Mouse (Mus musculus) heart, postnatal 14 days (tissue): ENCODE measurements around the gene Nup50. TPM values are rescaled to one million over a fixed set of nuclear protein-coding genes. Genes with fewer than 3 reads are reported as not detected.
A peak's percentile ranks its signal among the peaks of the same experiment; 100 is the strongest.

Source experiments
- DNase-seq, 2 experiments: peaks; one replicate each; pipeline ENCODE4 v3.0.0; 2021 to 2022
- intact Hi-C: fragments of 180-260 bp; cut with DNase I; formaldehyde crosslinking; loops from one replicate; pipeline ENCODE4 v1.15.1; 2025
- long read RNA-seq, 2 experiments: library from polyadenylated mRNA; stranded (forward); transcript quantifications; one replicate each; pipeline ENCODE4 v2.0.0; 2021
- total RNA-seq, 2 experiments: library from RNA; stranded (reverse); gene quantifications; 2 replicates each; pipeline ENCODE4 v1.2.3; 2021

Gene Nup50
- total RNA-seq, result 10 to 100 TPM; 16.8 to 20.0 TPM
- long read RNA-seq, experiment 1, full-length matches to known transcripts, result 26 of 28 reads
- long read RNA-seq, experiment 1, partial matches to known transcripts, result 0 of 28 reads
- long read RNA-seq, experiment 1, other reads (novel, unspliced or antisense), result 2 of 28 reads
- long read RNA-seq, experiment 2, full-length matches to known transcripts, result 17 of 19 reads
- long read RNA-seq, experiment 2, partial matches to known transcripts, result 1 of 19 reads
- long read RNA-seq, experiment 2, other reads (novel, unspliced or antisense), result 1 of 19 reads

DNA sequence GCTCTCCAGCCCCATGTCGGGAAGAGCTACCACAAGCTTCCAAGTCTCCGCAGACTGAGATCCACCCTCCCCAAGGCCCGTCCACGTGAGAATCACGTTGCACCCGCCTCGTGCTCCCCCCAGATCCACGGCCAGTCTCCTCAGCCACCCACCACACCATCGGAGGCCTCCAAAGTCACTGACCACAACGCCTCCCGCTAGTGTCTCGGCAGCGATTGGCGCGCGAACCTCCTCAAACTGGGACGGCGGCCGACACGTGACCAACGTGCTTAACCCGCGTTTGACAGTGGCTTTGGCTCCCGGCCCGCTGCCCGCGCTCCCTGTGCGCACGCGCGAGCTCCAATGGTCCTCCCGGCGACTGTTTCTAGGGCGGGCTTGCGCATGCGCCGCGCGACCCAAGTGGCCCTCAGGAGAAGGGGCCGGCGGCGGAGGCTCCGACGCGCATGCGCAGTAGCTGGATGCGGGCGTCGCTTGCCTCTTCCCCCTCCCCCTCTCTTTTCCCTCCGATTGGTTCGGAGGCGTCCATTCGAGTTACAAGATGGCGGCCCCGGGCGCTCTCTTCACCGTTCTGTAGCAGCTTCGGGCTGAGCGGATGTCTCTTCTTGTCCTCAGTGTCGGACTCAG lies at the start of gene Nup50:
Nup50 (plus strand) TSS at position 528 of the 624 bp plus-strand sequence.
- intact Hi-C loops, result loop anchor here (5.0 to 10.0 kb wide), 3 partner anchors 71 to 248 kb away; no protein-coding TSS in a partner anchor

DNA sequence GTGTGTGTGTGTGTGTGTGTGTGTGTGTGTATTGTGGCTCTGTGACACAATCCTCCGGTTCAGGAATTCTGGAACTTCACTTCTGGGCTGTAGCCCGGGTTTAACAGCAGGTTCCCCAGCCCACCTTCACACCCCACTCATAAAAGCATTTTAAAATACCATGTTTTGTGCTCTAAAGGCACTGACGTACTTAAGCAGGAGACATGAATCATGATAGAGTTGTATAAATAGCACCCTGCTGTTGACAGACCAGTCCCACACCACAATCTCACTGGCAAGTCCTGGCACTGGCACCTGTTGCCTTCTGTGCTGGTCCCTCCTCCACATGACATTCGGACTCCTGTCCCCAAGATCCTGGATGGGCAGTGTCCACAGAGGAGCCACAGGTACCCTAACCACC lies 49.3 kb upstream of the Nup50 start:
- intact Hi-C loops, result no loop called here
- DNase-seq, result no peak

More for the DNA sequence above, at the start of gene Nup50:
- peak; percentile 100 for DNase-seq

DNA sequence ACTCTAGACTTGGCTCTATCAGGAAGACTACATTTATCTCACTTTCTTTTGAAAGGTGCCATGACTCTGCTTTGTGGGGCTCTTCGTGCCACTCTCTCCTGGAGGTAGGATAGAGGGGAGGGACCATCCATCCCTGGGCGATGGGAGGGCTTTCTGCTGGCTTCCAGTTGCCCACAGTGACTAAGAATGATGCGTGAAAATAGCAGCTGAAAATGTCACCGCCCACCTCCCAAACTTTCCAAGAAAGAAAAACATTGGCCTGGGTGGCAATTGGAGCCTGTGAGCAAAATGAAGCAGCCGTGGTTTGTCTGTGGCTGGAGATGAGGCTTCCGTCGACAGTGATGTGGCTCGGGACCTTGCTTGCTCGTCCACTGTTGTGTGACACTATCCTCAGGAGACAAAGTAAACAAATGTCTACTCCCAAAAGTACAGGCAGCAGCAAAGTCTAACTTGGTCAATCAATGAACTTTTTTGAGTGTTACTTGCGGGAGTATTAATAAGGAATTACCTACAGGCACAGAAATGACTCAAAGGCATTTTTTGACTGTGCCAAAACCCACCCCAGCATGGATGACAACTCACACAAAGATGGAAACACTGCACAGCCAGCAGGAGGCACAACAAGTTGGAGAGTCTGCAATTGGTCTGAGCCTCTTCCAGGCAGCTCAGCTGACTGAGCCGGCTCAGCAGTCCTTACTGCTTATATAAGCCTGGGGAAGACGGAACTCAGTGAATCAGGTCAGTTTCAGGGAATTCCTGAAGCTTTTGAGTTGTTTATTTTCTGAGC lies 46.0 kb upstream of the Nup50 start:
- intact Hi-C loops, result no loop called here
- no peak for DNase-seq

DNA sequence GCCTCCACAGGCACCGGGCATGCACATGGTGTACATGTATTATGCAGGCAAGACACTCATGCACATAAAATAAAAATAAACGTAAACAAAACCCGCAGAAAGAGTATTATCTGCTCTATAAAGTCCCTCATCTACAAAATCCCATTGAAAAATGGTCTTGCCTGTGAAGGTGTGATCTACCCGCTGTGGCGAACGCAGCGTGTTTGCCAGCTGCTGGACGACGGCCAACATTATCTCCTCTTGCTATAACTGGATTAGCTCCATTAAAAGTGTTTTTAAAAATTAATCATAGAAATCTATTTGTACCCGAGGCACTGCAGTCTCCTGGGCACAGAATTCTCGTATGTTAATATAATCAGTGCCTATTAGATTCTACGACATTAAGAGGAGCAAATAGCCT lies 35.1 kb upstream of the Nup50 start:
- no peak for DNase-seq
- intact Hi-C loops, result no loop called here

- intact Hi-C loops, result loop anchor here (1.0 to 10.0 kb wide), 4 partner anchors 39 to 216 kb away; no protein-coding TSS in a partner anchor
- DNase-seq, result no peak
Observed at GRCm38 (mm10) chr15:84891246-84891645, 32.0 kb upstream of the Nup50 start.

DNA sequence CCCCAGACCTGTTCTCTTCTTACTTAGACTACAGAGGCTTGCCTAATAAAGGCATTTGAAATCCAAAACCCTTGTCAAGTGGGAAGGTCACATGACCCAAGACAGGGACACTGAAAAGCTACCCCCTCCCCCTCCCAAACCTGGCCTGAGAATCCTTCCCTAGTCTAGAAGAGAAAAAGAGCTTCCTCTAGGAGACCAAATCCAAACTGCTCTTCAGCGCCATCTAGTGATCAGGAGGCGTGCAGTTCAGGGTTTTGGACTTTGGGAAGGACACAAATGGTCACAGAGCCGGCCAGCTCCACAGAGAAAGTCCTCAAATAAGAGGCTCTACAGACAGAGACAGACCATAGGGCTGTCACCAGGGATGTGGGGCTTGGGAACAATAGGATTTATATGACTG lies 31.6 kb upstream of the Nup50 start:
- DNase-seq, result peak; percentile 66 to 80
- intact Hi-C loops, result loop anchor here (1.0 to 10.0 kb wide), 4 partner anchors 39 to 217 kb away; no protein-coding TSS in a partner anchor

DNA sequence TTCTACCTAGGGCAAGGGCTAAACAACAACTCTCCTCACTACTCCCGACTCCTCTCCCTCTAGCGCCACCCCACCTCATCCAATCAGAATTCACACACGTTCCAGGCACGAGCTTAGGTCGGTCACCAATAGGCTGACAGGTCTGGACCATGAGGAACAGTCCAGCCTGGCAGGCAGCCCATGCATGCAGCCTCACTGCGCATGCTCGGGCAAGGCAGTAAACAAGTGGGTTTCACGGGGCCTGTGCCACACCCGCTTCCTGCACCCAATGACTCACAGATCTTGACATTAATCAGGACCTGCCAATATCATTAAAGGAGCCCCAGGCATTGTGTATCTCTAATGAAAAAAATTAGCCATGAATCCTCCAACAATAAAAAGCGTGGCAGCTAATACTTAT lies 27.0 kb upstream of the Nup50 start:
- intact Hi-C loops, result loop anchor here (10.0 kb wide), 1 partner anchor 221 kb away; no protein-coding TSS in a partner anchor
- DNase-seq, result peak in 1 of 2 experiments; percentile 13

- intact Hi-C loops, result loop anchor here (10.0 kb wide), 1 partner anchor 222 kb away; no protein-coding TSS in a partner anchor
- no peak for DNase-seq
Observed at GRCm38 (mm10) chr15:84896664-84897063, 26.5 kb upstream of the Nup50 start.

- intact Hi-C loops, result loop anchor here (10.0 kb wide), 1 partner anchor 223 kb away; no protein-coding TSS in a partner anchor
Observed at GRCm38 (mm10) chr15:84898077-84898476, 25.1 kb upstream of the Nup50 start.

GRCm38 (mm10) chr15:84903843-84904385 lies 19.3 kb upstream of the Nup50 start:
- intact Hi-C loops, result no loop called here
- no peak for DNase-seq

More at GRCm38 (mm10) chr15:84898077-84898476, 25.1 kb upstream of the Nup50 start:
- peak in 1 of 2 experiments; percentile 18 for DNase-seq

GRCm38 (mm10) chr15:84913201-84913600 lies 10.0 kb upstream of the Nup50 start:
- intact Hi-C loops, result no loop called here
- DNase-seq, result no peak

DNA sequence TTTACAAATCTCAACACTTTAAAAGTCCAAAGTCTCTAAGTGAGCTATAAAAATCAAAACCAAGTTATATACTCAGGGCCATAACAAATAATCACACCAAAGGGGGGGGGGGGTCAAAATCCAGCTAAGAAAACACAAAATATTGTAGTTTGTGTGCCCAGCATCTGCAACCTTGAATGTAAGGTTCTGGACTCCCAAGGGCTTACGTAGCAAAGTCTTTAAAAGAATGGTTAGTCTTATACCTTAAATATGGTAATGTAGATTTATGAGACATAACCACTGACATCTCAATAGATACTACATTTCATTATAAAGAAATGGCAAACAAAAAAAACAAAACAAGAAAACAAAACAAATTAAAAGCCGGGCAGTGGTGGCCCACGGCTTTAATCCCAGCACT lies 3.3 kb upstream of the Nup50 start, which contains the start of gene Gm29666:
Gm29666 (minus strand) TSS at position 101 of the 400 bp plus-strand sequence.
- intact Hi-C loops, result loop anchor here (5.0 to 10.0 kb wide), 3 partner anchors 68 to 245 kb away; no protein-coding TSS in a partner anchor
- no peak for DNase-seq

DNA sequence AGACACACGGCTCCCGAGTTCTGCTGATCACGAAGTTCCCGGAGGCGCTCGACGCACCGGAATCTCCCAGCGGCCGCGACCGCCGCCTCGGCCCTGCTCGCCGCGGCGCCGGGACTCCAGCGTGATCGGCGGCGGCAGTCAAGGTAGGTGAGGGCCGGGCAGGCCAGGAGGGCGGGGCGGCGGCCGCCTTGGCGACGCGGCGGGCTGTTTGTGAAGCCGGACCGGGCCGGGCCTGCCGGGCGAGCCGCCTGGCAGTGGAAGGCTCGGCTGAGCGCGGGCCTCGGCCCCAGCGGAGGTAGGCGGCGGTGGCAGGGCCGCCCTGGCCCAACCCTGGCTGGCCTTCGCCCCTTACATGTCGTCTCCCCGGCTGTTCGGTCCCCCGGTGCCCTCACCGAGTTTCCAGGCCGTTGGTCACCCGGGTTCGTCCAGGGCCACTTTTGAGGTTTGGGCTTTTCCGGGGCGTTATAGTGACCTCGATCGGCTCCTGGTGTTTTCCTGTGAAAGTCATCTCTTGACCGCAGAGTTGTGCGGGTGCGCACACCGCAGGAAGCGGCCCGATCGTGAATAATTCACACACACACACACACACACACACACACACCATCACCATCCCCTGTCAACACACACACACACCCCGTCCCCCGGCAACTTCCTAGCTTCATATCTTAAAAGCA lies 434 bp downstream of the Nup50 start:
- intact Hi-C loops, result loop anchor here (5.0 to 10.0 kb wide), 3 partner anchors 71 to 249 kb away; no protein-coding TSS in a partner anchor
- DNase-seq, result no peak

GRCm38 (mm10) chr15:84924781-84925315 lies 1.6 kb downstream of the Nup50 start:
- intact Hi-C loops, result loop anchor here (5.0 to 10.0 kb wide), 4 partner anchors 62 to 250 kb away; partner anchors contain the start of gene 5031439G07Rik
- peak in 1 of 2 experiments; percentile 25 for DNase-seq

DNA sequence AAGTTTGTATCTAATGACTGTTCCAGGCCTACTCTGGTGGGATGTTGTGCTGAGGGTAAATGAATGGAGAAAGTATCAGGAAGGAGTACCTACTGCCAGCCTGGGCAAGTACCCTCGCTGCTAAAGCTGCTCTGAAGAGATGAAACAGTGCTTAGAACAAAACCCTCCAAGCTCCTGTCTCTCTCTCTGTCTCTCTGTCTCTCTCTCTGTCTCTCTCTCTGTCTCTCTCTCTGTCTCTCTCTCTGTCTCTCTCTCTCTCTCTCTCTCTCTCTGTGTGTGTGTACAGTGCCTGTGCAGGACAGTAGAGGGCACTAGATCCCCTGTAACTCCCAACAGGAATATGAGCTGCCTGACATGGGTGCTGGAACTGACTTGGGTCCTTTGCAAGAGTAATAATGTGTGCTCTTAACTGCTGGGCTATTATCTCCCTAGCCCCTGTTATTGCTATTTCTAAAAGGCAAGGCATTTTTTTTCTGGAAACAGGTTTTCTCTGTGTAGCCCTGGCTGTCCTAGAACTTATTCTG lies 2.3 kb downstream of the Nup50 start:
- intact Hi-C loops, result loop anchor here (5.0 to 10.0 kb wide), 2 partner anchors 62 to 251 kb away; partner anchors contain the start of gene 5031439G07Rik
- DNase-seq, result no peak

GRCm38 (mm10) chr15:84932351-84932750 lies 9.1 kb downstream of the Nup50 start:
- DNase-seq, result no peak
- intact Hi-C loops, result no loop called here

DNA sequence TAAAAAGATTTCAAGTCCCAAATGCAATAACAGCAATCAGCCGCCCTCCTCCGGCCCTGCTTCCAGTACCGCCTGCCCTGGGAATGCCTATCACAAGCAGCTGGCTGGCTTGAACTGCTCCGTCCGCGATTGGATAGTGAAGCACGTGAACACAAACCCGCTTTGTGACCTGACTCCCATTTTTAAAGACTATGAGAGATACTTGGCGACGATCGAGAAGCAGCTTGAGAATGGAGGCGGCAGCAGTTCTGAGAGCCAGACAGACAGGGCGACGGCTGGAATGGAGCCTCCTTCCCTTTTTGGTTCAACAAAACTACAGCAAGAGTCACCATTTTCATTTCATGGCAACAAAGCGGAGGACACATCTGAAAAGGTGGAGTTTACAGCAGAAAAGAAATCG lies 11.7 kb downstream of the Nup50 start:
- DNase-seq, result no peak
- intact Hi-C loops, result no loop called here

DNA sequence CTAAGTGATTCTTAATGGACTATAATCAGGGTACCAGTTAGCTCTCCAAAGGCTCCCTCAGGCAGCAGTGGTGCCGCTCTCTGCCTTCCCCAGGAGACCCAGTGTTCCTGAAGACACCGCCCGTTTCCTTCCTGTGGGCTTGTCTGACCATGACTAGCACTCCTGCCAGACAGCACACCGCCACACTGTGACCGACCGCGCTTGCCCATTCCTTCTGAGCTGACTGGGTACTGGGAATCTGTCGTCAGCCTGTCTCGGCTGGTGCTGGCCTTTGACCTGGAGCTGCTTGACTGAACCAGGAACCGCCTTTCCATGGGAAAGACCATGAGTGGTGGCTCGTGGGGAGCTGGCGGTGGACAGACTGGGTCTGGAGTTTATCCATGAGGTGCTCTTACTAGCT lies 16.9 kb downstream of the Nup50 start:
- peak in 1 of 2 experiments; percentile 18 for DNase-seq
- intact Hi-C loops, result no loop called here
